Mouse (Mus musculus): ENCODE measurements around the gene Abcg1.

GRCm38 (mm10) chr17:31073273-31074052, 16.0 kb downstream of the Abcg1 start:
- TF ChIP-seq POLR2A (IDR thresholded peaks at IDR 0.05; ENCODE audit: borderline replicate concordance, extremely low read depth, insufficient read depth, insufficient read length, poor library complexity, severe bottlenecking), result no peak
- TF ChIP-seq CTCF (IDR thresholded peaks at IDR 0.05; ENCODE audit: borderline replicate concordance, extremely low read depth, insufficient read depth, insufficient read length), result no peak
